Mouse (Mus musculus): ENCODE results near the gene Dlx3. TPM values are rescaled to one million over a fixed set of nuclear protein-coding genes. Genes with fewer than 3 reads are reported as not detected.
A peak's percentile ranks its signal among the peaks of the same experiment; 100 is the strongest.

The Dlx3 gene
- polyA plus RNA-seq, 1 experiment from 2014 or later: 0.11 TPM

DNA sequence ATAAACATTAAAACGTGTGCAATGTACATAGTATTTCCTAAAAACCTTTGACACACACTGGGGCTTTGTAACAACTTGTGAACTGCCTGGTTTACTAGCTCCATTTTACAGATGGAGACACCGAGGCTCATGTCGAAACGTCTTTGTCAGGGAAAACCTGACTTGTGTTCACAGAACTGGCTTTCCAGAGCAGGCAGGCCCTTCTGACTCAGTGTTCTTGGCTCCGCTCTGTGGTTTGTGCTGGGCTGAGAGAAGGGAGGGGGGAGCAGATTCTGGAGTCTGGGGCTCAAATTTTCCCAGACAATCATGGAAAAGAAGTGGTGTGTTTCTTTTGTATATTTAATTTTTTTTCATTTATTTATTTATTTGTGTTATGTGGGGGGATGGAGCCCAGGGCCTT, 33.8 kb downstream of the Dlx3 start:
- peaks cover 38% of the 10 kb centered on the region for H3K27me3 ChIP-seq (ENCODE audit: insufficient read depth, low read length)
- H3K9me3 ChIP-seq (ENCODE audit: low read depth, low read length): no peaks in the 10 kb centered on the region
- H3K4me1 ChIP-seq (ENCODE audit: insufficient read depth): peaks cover 7% of the 10 kb centered on the region; the same call in 1 of the 2 replicates
- no peak overlapping the region for H3K27ac ChIP-seq (ENCODE audit: low read depth)
- TF ChIP-seq CTCF (IDR thresholded peaks at IDR 0.05; ENCODE audit: low read depth): no peak
- no peaks in the 10 kb centered on the region for H3K36me3 ChIP-seq (ENCODE audit: insufficient read depth)
- ATAC-seq (ENCODE audit: insufficient read depth): no peak
- DNase-seq: no peak
- H3K9ac ChIP-seq: no peak overlapping the region
- no peak overlapping the region for H3K4me2 ChIP-seq
- 70% methylated on average over 5 of the region's 5 CpGs for WGBS
- no peak overlapping the region for H3K4me3 ChIP-seq (ENCODE audit: low read depth, low read length)

- DNase-seq (no peak), ATAC-seq (ENCODE audit: insufficient read depth) (no peak)
- H3K4me3 ChIP-seq (ENCODE audit: low read depth, low read length): no peak overlapping the region
- no peak overlapping the region for H3K27ac ChIP-seq (ENCODE audit: low read depth)
- 83% methylated on average over 2 of the region's 2 CpGs for WGBS
- H3K36me3 ChIP-seq (ENCODE audit: insufficient read depth): no peaks in the 10 kb centered on the region
- no peak overlapping the region for H3K4me2 ChIP-seq
- H3K27me3 ChIP-seq (ENCODE audit: insufficient read depth, low read length): peaks cover 19% of the 10 kb centered on the region
- peaks cover 4% of the 10 kb centered on the region; the same call in 1 of the 2 replicates for H3K4me1 ChIP-seq (ENCODE audit: insufficient read depth)
- no peak for TF ChIP-seq CTCF (IDR thresholded peaks at IDR 0.05; ENCODE audit: low read depth)
- no peak overlapping the region for H3K9ac ChIP-seq
- H3K9me3 ChIP-seq (ENCODE audit: low read depth, low read length): no peaks in the 10 kb centered on the region
Measured at GRCm38 (mm10) chr11:95155511-95155910, 35.6 kb downstream of the Dlx3 start.

- 51% methylated on average over 5 of the region's 5 CpGs for WGBS
- DNase-seq (no peak), ATAC-seq (ENCODE audit: insufficient read depth) (no peak)
- no peak for TF ChIP-seq CTCF (IDR thresholded peaks at IDR 0.05; ENCODE audit: low read depth)
- Histone ChIP-seq H3K9me3 (ENCODE audit: low read depth, low read length) (no peaks in the 10 kb centered on the region), H3K27me3 (ENCODE audit: insufficient read depth, low read length) (0 out of 2 replicates have a peak, but pooled peaks cover 4% of the 10 kb centered on the region), H3K27ac (ENCODE audit: low read depth) (no peak overlapping the region), H3K4me3 (ENCODE audit: low read depth, low read length) (no peak overlapping the region), H3K4me1 (ENCODE audit: insufficient read depth) (no peaks in the 10 kb centered on the region), H3K9ac (no peak overlapping the region), H3K4me2 (no peak overlapping the region), H3K36me3 (ENCODE audit: insufficient read depth) (no peaks in the 10 kb centered on the region)
Measured at GRCm38 (mm10) chr11:95157356-95157755, 37.4 kb downstream of the Dlx3 start.

DNA sequence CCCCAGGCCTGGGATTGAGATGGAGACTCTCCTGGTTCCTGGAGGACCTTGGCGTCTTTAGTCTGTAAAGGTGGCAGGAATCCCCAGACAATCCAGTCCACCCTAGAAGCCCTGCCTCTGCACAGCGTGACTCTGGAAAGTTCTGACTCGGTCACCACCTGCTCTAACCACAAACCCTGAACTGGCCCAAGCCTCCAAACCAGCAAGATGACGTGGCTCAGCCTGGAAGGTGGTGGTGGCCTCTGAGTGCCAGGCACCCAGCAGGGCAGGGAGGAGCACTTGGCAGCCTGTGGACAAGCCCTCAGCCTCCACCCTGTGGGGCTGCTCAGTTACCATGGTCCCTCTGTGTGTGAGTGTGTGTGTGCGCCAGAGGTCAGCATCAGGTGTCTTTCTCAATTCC, 38.0 kb downstream of the Dlx3 start:
- Histone ChIP-seq H3K9me3 (ENCODE audit: low read depth, low read length) (no peaks in the 10 kb centered on the region), H3K4me1 (ENCODE audit: insufficient read depth) (no peaks in the 10 kb centered on the region), H3K36me3 (ENCODE audit: insufficient read depth) (no peaks in the 10 kb centered on the region), H3K4me2 (no peak overlapping the region), H3K27ac (ENCODE audit: low read depth) (no peak overlapping the region), H3K9ac (no peak overlapping the region), H3K27me3 (ENCODE audit: insufficient read depth, low read length) (0 out of 2 replicates have a peak, but pooled peaks cover 4% of the 10 kb centered on the region), H3K4me3 (ENCODE audit: low read depth, low read length) (no peak overlapping the region)
- TF ChIP-seq CTCF (IDR thresholded peaks at IDR 0.05; ENCODE audit: low read depth): no peak
- WGBS: 74% methylated on average over 5 of the region's 5 CpGs
- DNase-seq (no peak), ATAC-seq (ENCODE audit: insufficient read depth) (no peak)

GRCm38 (mm10) chr11:95159763-95160371, 39.9 kb downstream of the Dlx3 start:
- Histone ChIP-seq H3K36me3 (ENCODE audit: insufficient read depth) (no peaks in the 10 kb centered on the region), H3K4me3 (ENCODE audit: low read depth, low read length) (no peak overlapping the region), H3K9ac (no peak overlapping the region), H3K4me1 (ENCODE audit: insufficient read depth) (no peaks in the 10 kb centered on the region), H3K27me3 (ENCODE audit: insufficient read depth, low read length) (0 out of 2 replicates have a peak, but pooled peaks cover 2% of the 10 kb centered on the region), H3K9me3 (ENCODE audit: low read depth, low read length) (no peaks in the 10 kb centered on the region), H3K27ac (ENCODE audit: low read depth) (no peak overlapping the region), H3K4me2 (no peak overlapping the region)
- no peak for DNase-seq
- no peak for TF ChIP-seq CTCF (IDR thresholded peaks at IDR 0.05; ENCODE audit: low read depth)
- ATAC-seq (ENCODE audit: insufficient read depth): no peak
- WGBS: 71% methylated on average over 8 of the region's 8 CpGs

- H3K36me3 ChIP-seq (ENCODE audit: insufficient read depth): no peaks in the 10 kb centered on the region
- peak; percentile 49 for TF ChIP-seq CTCF (IDR thresholded peaks at IDR 0.05; ENCODE audit: low read depth)
- H3K27me3 ChIP-seq (ENCODE audit: insufficient read depth, low read length): no peaks in the 10 kb centered on the region
- no peak overlapping the region for H3K9ac ChIP-seq
- ATAC-seq (ENCODE audit: insufficient read depth) (no peak), DNase-seq (peak; percentile 31)
- no peak overlapping the region for H3K4me3 ChIP-seq (ENCODE audit: low read depth, low read length)
- no peak overlapping the region for H3K4me2 ChIP-seq
- no peaks in the 10 kb centered on the region for H3K4me1 ChIP-seq (ENCODE audit: insufficient read depth)
- H3K9me3 ChIP-seq (ENCODE audit: low read depth, low read length): no peaks in the 10 kb centered on the region
- 50% methylated on average over 7 of the region's 7 CpGs for WGBS
- H3K27ac ChIP-seq (ENCODE audit: low read depth): no peak overlapping the region
Measured at GRCm38 (mm10) chr11:95160693-95161092, 40.8 kb downstream of the Dlx3 start.

DNA sequence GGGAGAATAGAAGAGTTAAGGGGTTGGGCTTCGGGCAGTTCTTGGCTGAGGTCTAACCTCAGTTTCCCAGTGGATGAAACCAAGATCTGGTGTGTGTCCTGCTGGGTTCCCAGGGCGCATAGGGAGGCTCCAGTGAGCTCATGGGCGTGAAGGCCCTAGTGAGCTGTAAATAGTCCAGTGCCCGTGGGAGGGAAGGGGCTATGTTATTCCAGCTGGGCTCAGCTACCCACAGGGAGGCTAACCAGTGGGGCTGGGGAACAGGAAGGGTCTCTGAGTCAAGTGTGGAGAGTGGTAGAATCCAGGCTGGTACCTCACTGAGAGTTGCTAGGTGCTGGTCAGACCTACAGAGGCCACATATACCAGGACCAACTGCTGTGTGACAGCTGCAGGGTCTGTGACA, 41.8 kb downstream of the Dlx3 start:
- WGBS: 56% methylated on average over 4 of the region's 4 CpGs
- Histone ChIP-seq H3K27me3 (ENCODE audit: insufficient read depth, low read length) (no peaks in the 10 kb centered on the region), H3K9me3 (ENCODE audit: low read depth, low read length) (no peaks in the 10 kb centered on the region), H3K4me2 (no peak overlapping the region), H3K27ac (ENCODE audit: low read depth) (no peak overlapping the region), H3K36me3 (ENCODE audit: insufficient read depth) (no peaks in the 10 kb centered on the region), H3K4me1 (ENCODE audit: insufficient read depth) (no peaks in the 10 kb centered on the region), H3K4me3 (ENCODE audit: low read depth, low read length) (no peak overlapping the region), H3K9ac (no peak overlapping the region)
- DNase-seq (no peak), ATAC-seq (ENCODE audit: insufficient read depth) (no peak)
- TF ChIP-seq CTCF (IDR thresholded peaks at IDR 0.05; ENCODE audit: low read depth): no peak

All from lung, embryonic 14.5 days (tissue).